Mouse (Mus musculus) lung, postnatal 0 days (tissue): Measurements from ENCODE around the gene Nod1. TPM values are rescaled to one million over a fixed set of nuclear protein-coding genes. Genes with fewer than 3 reads are reported as not detected.

ENCODE experiments used
- ATAC-seq: fragments of 200-750 bp; cut with Nextera tagmentation; 2 replicates; pipeline ENCODE4 v1.8.0; 2017; ENCODE audit warnings: moderate library complexity
- DNase-seq: peaks from one replicate; pipeline ENCODE4 v3.0.0-alpha.2; 2016; ENCODE audit warnings: low spot score
- H3K27ac ChIP-seq: fragments of 300-500 bp; sonication (generic); 2 replicates; pipeline ENCODE4 v1.5.1; 2014; ENCODE audit warnings: antibody characterized with exemption, mild to moderate bottlenecking, low read length, mixed read lengths
- H3K27me3 ChIP-seq: fragments of 300-500 bp; sonication (generic); replicated peaks from 2 replicates; pipeline ENCODE4 v1.6.1; 2014; ENCODE audit warnings: low read length, mixed read lengths; ENCODE audit not compliant: insufficient read depth
- H3K36me3 ChIP-seq: fragments of 300-500 bp; sonication (generic); 2 replicates; pipeline ENCODE4 v1.6.1; 2014; ENCODE audit warnings: low read length, mixed read lengths; ENCODE audit not compliant: insufficient read depth
- H3K4me1 ChIP-seq: fragments of 300-500 bp; sonication (generic); 2 replicates; pipeline ENCODE4 v1.6.1; 2014; ENCODE audit warnings: antibody characterized with exemption, low read depth, low read length, mixed read lengths; ENCODE audit not compliant: insufficient read depth
- H3K4me2 ChIP-seq: fragments of 300-500 bp; sonication (generic); replicated peaks from 2 replicates; pipeline ENCODE4 v1.6.1; 2014; ENCODE audit warnings: low read depth, mild to moderate bottlenecking, low read length, moderate library complexity, mixed read lengths
- H3K4me3 ChIP-seq: fragments of 300-500 bp; sonication (generic); 2 replicates; pipeline ENCODE4 v1.5.1; 2014; ENCODE audit warnings: low read depth, low read length
- H3K9ac ChIP-seq: fragments of 300-500 bp; sonication (generic); replicated peaks from 2 replicates; pipeline ENCODE4 v1.6.1; 2014; ENCODE audit warnings: low read depth, mild to moderate bottlenecking
- H3K9me3 ChIP-seq: fragments of 300-500 bp; sonication (generic); 2 replicates; pipeline ENCODE4 v1.6.1; 2016; ENCODE audit warnings: low read length, mixed read lengths
- CTCF ChIP-seq: IDR thresholded peaks from 2 replicates; pipeline ENCODE4 v1.5.1; 2016; ENCODE audit warnings: antibody characterized with exemption, mild to moderate bottlenecking
- EP300 ChIP-seq: IDR thresholded peaks from 2 replicates; pipeline ENCODE4 v1.6.1; 2016; ENCODE audit warnings: antibody characterized with exemption, mild to moderate bottlenecking, control low read depth
- WGBS: fragments of 180-500 bp; shearing (Covaris S2); extraction: QIAGEN DNeasy Blood & Tissue Kit; methylation state at CpG from one replicate; pipeline ENCODE4 v1.1.7; 2014; 5-methylcytosine and 5-hydroxymethylcytosine counted together
- polyA plus RNA-seq: library from polyadenylated mRNA; unstranded; fragments of >200 nt; fragmentation: Nextera tagmentation; extraction: Ambion mirVana; gene quantifications from 2 replicates; pipeline ENCODE4 v1.2.1, GENCODE M21; 2015

The Nod1 gene
- polyA plus RNA-seq, 1 experiment from 2014 or later, result 12.7 TPM

DNA sequence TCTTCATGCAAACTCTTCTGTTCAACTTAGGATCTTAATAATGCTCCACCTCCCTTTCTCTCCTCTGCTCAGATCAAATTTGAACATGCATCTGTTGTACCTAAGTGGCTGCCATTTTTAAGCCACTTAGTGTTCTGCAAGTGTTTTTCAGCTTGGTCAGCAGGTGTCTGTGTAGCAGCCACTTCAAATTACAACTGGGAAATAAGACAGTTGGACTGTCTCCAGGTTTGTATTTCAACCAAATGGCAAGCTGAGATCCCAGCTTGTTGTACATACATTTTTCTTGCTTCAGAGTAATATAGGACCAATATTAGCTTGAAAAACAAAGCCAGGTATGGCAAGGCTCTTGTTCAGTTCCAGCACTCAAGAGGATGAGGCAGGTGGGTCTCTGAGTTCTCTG is 93.9 kb downstream of the Nod1 start:
- ATAC-seq, result no peak

DNA sequence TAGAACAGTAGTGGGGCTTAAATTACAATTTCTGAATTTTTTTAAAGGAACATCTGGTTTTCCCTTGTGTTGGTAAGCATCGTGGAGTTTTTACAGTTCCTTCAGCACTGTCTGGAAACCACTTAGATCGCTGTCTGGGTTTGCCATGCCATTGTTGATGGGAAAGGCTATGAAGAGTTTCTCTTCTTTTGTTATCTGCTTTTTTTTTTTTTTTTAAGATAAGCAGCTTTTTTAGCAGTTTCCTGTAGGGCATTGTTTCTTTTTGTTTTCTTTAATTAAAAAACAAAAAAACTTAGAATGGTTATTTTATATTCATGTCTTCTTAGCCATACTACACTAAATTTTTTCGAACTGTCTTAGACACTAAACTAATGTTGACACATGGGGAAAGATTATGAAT is 94.8 kb downstream of the Nod1 start:
- Histone ChIP-seq H3K4me3 (no peak overlapping the region), H3K27me3 (no peaks in the 10 kb centered on the region), H3K9ac (no peak overlapping the region), H3K9me3 (no peaks in the 10 kb centered on the region), H3K4me1 (no peaks in the 10 kb centered on the region; the same call in 1 of the 2 replicates), H3K4me2 (no peak overlapping the region), H3K36me3 (no peaks in the 10 kb centered on the region), H3K27ac (no peak overlapping the region)
- ATAC-seq (no peak), DNase-seq (no peak)
- 75% methylated on average over 3 of the region's 3 CpGs for WGBS
- no peak for TF ChIP-seq EP300
- TF ChIP-seq CTCF, result no peak

More for the DNA sequence above, 93.9 kb downstream of the Nod1 start:
- Histone ChIP-seq H3K4me3 (no peak overlapping the region), H3K27ac (no peak overlapping the region), H3K4me1 (no peaks in the 10 kb centered on the region), H3K27me3 (no peaks in the 10 kb centered on the region), H3K36me3 (no peaks in the 10 kb centered on the region), H3K9ac (no peak overlapping the region), H3K9me3 (no peaks in the 10 kb centered on the region), H3K4me2 (no peak overlapping the region)
- no peak for DNase-seq
- TF ChIP-seq CTCF (no peak), EP300 (no peak)

DNA sequence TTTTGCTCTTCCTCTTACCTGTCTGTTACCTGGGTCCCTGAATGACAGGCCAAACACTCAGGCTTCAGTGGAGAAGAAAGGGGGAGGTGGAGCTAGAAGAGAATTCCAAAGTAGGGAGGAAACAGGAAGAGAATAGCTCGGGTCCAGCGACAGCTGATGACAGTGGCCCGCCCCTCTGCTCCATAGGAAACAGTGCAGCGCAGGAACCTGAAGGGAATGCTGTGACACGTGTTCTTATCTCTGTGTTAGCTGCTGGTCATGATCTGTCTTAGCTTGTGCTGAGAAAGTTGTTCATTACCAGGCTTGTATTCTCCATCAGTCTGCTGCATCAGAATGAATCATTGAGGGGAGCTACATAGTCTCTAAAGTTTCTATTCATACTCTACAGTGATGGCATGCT is 95.6 kb downstream of the Nod1 start:
- ATAC-seq (peak; percentile 26; the same call in 1 of the 2 replicates), DNase-seq (peak; percentile 19)
- Histone ChIP-seq H3K27me3 (no peaks in the 10 kb centered on the region), H3K4me2 (no peak overlapping the region), H3K4me1 (no peaks in the 10 kb centered on the region; the same call in 1 of the 2 replicates), H3K9ac (no peak overlapping the region), H3K27ac (no peak overlapping the region), H3K4me3 (no peak overlapping the region), H3K9me3 (no peaks in the 10 kb centered on the region), H3K36me3 (no peaks in the 10 kb centered on the region)
- 14% methylated on average over 5 of the region's 5 CpGs for WGBS
- TF ChIP-seq CTCF (no peak), EP300 (no peak)

Other genes starting within 250 kb of the Nod1 start
- 4.6 and 5.7 TPM in 2 replicates for gene Znrf2, start 155.7 kb downstream of the Nod1 start, polyA plus RNA-seq
- 6.9 and 8.7 TPM in 2 replicates for gene Ggct, start 20.3 kb upstream of the Nod1 start, polyA plus RNA-seq
- 70.9 and 76.0 TPM in 2 replicates for gene Gars, start 65.4 kb upstream of the Nod1 start, polyA plus RNA-seq
- 0.17 and 0.38 TPM in 2 replicates for gene Crhr2, start 160.4 kb upstream of the Nod1 start, polyA plus RNA-seq
- 194 and 256 TPM in 2 replicates for gene Inmt, start 202.4 kb upstream of the Nod1 start, polyA plus RNA-seq
- gene Mindy4, start 230.8 kb upstream of the Nod1 start, polyA plus RNA-seq, result 14.4 and 15.5 TPM in 2 replicates